Mouse (Mus musculus) small intestine, adult 2 months (tissue): Measurements from ENCODE around the gene Lrrc4c.

ENCODE experiments used
- CTCF ChIP-seq: fragments of 200-500 bp; IDR thresholded peaks from 2 replicates; pipeline ENCODE4 v1.5.1; 2012; ENCODE audit warnings: low read depth, mild to moderate bottlenecking, control low read depth, inconsistent platforms, low read length, moderate library complexity, mixed read lengths; ENCODE audit not compliant: insufficient replicate concordance, insufficient read length; ENCODE audit errors: extremely low read depth
- POLR2A ChIP-seq: fragments of 200-500 bp; IDR thresholded peaks from 2 replicates; pipeline ENCODE4 v1.6.1; 2012; ENCODE audit warnings: low read depth, mild to moderate bottlenecking, control low read depth, inconsistent platforms, low read length, moderate library complexity

- TF ChIP-seq POLR2A (no peak), CTCF (no peak)
Measured at GRCm38 (mm10) chr2:96685328-96685727, 367.4 kb downstream of the Lrrc4c start.
